In genomic region chr8:104394801-104395702, GRCm38 (mm10) we compare ENCODE assay signal across 8 mouse cellular contexts. TPM values are rescaled to one million over a fixed set of nuclear protein-coding genes. Genes with fewer than 3 reads are reported as not detected.
DNase-seq lines count a peak whose midpoint lies in the region; ATAC-seq and TF ChIP-seq lines count a peak whose summit lies in the region.

No protein-coding gene starts in this region.

- H3K27me3 ChIP-seq in heart, embryonic 11.5 days (ENCODE audit: control insufficient read depth, insufficient read depth, low read length): no peaks in the 10 kb centered on the region
- H3K27me3 ChIP-seq in liver, embryonic 15.5 days: peaks cover 39% of the 10 kb centered on the region
- no peaks in the 10 kb centered on the region for H3K27me3 ChIP-seq in thymus, adult 2 months (ENCODE audit: control insufficient read depth, insufficient read depth, low read length)

- TF ChIP-seq POLR2A in thymus, adult 2 months (IDR thresholded peaks at IDR 0.05; ENCODE audit: control insufficient read depth, extremely low read depth, insufficient read depth, low read length, poor library complexity): no peak

- peak; percentile 73 for ATAC-seq in heart, embryonic 11.5 days (replicated peaks; ENCODE audit: insufficient number of reproducible peaks, low FRiP score, low TSS enrichment)
- peak; percentile 57 for ATAC-seq in liver, embryonic 15.5 days (ENCODE audit: insufficient read depth)

- peaks cover 3% of the 10 kb centered on the region; the same call in 1 of the 2 replicates for H3K9me3 ChIP-seq in heart, embryonic 11.5 days (replicated peaks; ENCODE audit: control insufficient read depth, low read length)
- no peaks in the 10 kb centered on the region for H3K9me3 ChIP-seq in liver, embryonic 15.5 days (replicated peaks)

- DNase-seq in 3134 (ENCODE audit: extremely low read depth, insufficient read length, low spot score) (peak; percentile 67), MN1 (ENCODE audit: low spot score) (peak; percentile 42)
- peak; percentile 57 to 64 for DNase-seq in cerebellum, postnatal 36 days
- peak; percentile 60 for DNase-seq in kidney, adult 9 months
- peak; percentile 18 to 24 for DNase-seq in natural killer cell, adult 2 months (ENCODE audit: low spot score in 2 of 2)
- DNase-seq in thymus, adult 2 months: no peak

- H3K27ac ChIP-seq in heart, embryonic 11.5 days (ENCODE audit: low read depth, low read length): peak overlapping the region; percentile 50; the same call in 1 of the 2 replicates
- no peak overlapping the region; the same call in 1 of the 2 replicates for H3K27ac ChIP-seq in liver, embryonic 15.5 days (replicated peaks)
- H3K27ac ChIP-seq in thymus, adult 2 months (ENCODE audit: control insufficient read depth, insufficient read depth, low read length): no peak overlapping the region

- WGBS in heart, embryonic 11.5 days (ENCODE audit: insufficient replicate concordance): under 1% methylated on average over 79 of the region's 82 CpGs
- 1% methylated on average over 80 of the region's 82 CpGs for WGBS in liver, embryonic 15.5 days (ENCODE audit: insufficient replicate concordance)
- WGBS in thymus, adult 2 months: under 1% methylated on average over 82 of the region's 82 CpGs

- peak; percentile 37; the same call in 1 of the 2 replicates for TF ChIP-seq CTCF in thymus, adult 2 months (IDR thresholded peaks at IDR 0.05; ENCODE audit: borderline replicate concordance, control insufficient read depth, extremely low read depth, insufficient read depth, low read length, poor library complexity)

- peak overlapping the region; percentile 94 for H3K4me2 ChIP-seq in heart, embryonic 11.5 days
- peak overlapping the region; percentile 90 for H3K4me2 ChIP-seq in liver, embryonic 15.5 days

- H3K36me3 ChIP-seq in heart, embryonic 11.5 days (ENCODE audit: control insufficient read depth, insufficient read depth, low read length): no peaks in the 10 kb centered on the region
- no peaks in the 10 kb centered on the region for H3K36me3 ChIP-seq in liver, embryonic 15.5 days (replicated peaks)
- no peaks in the 10 kb centered on the region for H3K36me3 ChIP-seq in thymus, adult 2 months (ENCODE audit: control insufficient read depth, insufficient read depth, low read length)

- H3K4me1 ChIP-seq in heart, embryonic 11.5 days (ENCODE audit: control insufficient read depth, insufficient read depth, low read length): peaks cover 14% of the 10 kb centered on the region; the same call in 1 of the 2 replicates
- H3K4me1 ChIP-seq in liver, embryonic 15.5 days (replicated peaks): peaks cover 18% of the 10 kb centered on the region
- peaks cover 7% of the 10 kb centered on the region for H3K4me1 ChIP-seq in thymus, adult 2 months (replicated peaks; ENCODE audit: control insufficient read depth, insufficient read depth, low read length)

- peak overlapping the region; percentile 89 for H3K9ac ChIP-seq in heart, embryonic 11.5 days (ENCODE audit: low read depth, low read length)
- H3K9ac ChIP-seq in liver, embryonic 15.5 days: peak overlapping the region; percentile 55

- peak overlapping the region; percentile 92 for H3K4me3 ChIP-seq in heart, embryonic 11.5 days (ENCODE audit: low read depth, low read length)
- H3K4me3 ChIP-seq in liver, embryonic 15.5 days (replicated peaks): peak overlapping the region; percentile 65
- peak overlapping the region; percentile 58 for H3K4me3 ChIP-seq in thymus, adult 2 months (ENCODE audit: control insufficient read depth, insufficient read depth, low read length)

RNA-seq across cellular contexts. Expression of gene Cmtm4, which starts 0.6 kb away (rescaled TPM):
- polyA plus RNA-seq in heart, embryonic 11.5 days (2014; fragmentation: Nextera tagmentation; extraction: Ambion mirVana): 1.9 and 2.2 TPM in 2 replicates
- 0.38 and 0.64 TPM in 2 replicates for polyA plus RNA-seq in liver, embryonic 15.5 days (2015; fragmentation: Nextera tagmentation; extraction: Ambion mirVana)
- 7.8 and 8.4 TPM in 2 replicates for polyA plus RNA-seq in thymus, adult 2 months (2012; rRNA removed)

RNA-seq across cellular contexts. Expression of gene Dync1li2, which starts 47.8 kb away (rescaled TPM):
- 43.0 and 52.9 TPM in 2 replicates for polyA plus RNA-seq in heart, embryonic 11.5 days (2014; fragmentation: Nextera tagmentation; extraction: Ambion mirVana)
- polyA plus RNA-seq in liver, embryonic 15.5 days (2015; fragmentation: Nextera tagmentation; extraction: Ambion mirVana): 10.5 and 11.5 TPM in 2 replicates
- 15.6 and 16.1 TPM in 2 replicates for polyA plus RNA-seq in thymus, adult 2 months (2012; rRNA removed)

RNA-seq across cellular contexts. Expression of gene Cmtm3, which starts 55.8 kb away (rescaled TPM):
- polyA plus RNA-seq in heart, embryonic 11.5 days (2014; fragmentation: Nextera tagmentation; extraction: Ambion mirVana): 106 and 112 TPM in 2 replicates
- polyA plus RNA-seq in liver, embryonic 15.5 days (2015; fragmentation: Nextera tagmentation; extraction: Ambion mirVana): 17.6 and 18.5 TPM in 2 replicates
- polyA plus RNA-seq in thymus, adult 2 months (2012; rRNA removed): 63.4 and 76.3 TPM in 2 replicates
